ENCODE assay signal across 12 mouse cellular contexts in genomic region chr7:79503656-79504250, GRCm38 (mm10). TPM values are rescaled to one million over a fixed set of nuclear protein-coding genes. Genes with fewer than 3 reads are reported as not detected.
DNase-seq lines count a peak whose midpoint lies in the region; ATAC-seq and TF ChIP-seq lines count a peak whose summit lies in the region.
"Had no signal": no experiment of that assay in that cellular context is flagged by ENCODE, and none has a peak within 500 bp of the region (broad histone marks: within the 10 kb centered on the region; RNA-seq: fewer than 3 reads in every experiment).

No protein-coding gene starts in this region.

- intact Hi-C loops in left cerebral cortex, postnatal 4 days (cut with DNase I) = no loop called here

- peaks cover 5% of the 10 kb centered on the region; the same call in 1 of the 2 replicates for H3K36me3 ChIP-seq in embryonic facial prominence, embryonic 10.5 days (replicated peaks)
- H3K36me3 ChIP-seq in hindbrain, embryonic 10.5 days = peaks cover 45% of the 10 kb centered on the region
- peaks cover 6% of the 10 kb centered on the region; the same call in 1 of the 2 replicates for H3K36me3 ChIP-seq in midbrain, embryonic 13.5 days

- peak overlapping the region; percentile 90 for H3K4me2 ChIP-seq in midbrain, embryonic 13.5 days (replicated peaks)

- H3K9me3 ChIP-seq in embryonic facial prominence, embryonic 10.5 days = no peaks in the 10 kb centered on the region
- H3K9me3 ChIP-seq in hindbrain, embryonic 10.5 days = no peaks in the 10 kb centered on the region
- H3K9me3 ChIP-seq in midbrain, embryonic 13.5 days = no peaks in the 10 kb centered on the region

- peaks cover 100% of the 10 kb centered on the region for H3K27me3 ChIP-seq in embryonic facial prominence, embryonic 10.5 days (replicated peaks; ENCODE audit: low read depth, poor library complexity, severe bottlenecking)
- peaks cover 100% of the 10 kb centered on the region for H3K27me3 ChIP-seq in hindbrain, embryonic 10.5 days (ENCODE audit: insufficient read depth, poor library complexity, severe bottlenecking)
- peaks cover 49% of the 10 kb centered on the region for H3K27me3 ChIP-seq in midbrain, embryonic 13.5 days

- TF ChIP-seq CTCF in brain, embryonic 14.5 days (IDR thresholded peaks at IDR 0.05; ENCODE audit: borderline replicate concordance, extremely low read depth, insufficient read depth, insufficient read length) = no peak

- TF ChIP-seq POLR2A in brain, embryonic 14.5 days (IDR thresholded peaks at IDR 0.05; ENCODE audit: borderline replicate concordance, extremely low read depth, insufficient read depth, insufficient read length, poor library complexity, severe bottlenecking) = no peak

- DNase-seq in brain, embryonic 14.5 days (ENCODE audit: low read depth) = peak; percentile 60
- DNase-seq in embryonic facial prominence, embryonic 10.5 days (ENCODE audit: low spot score) = no peak
- DNase-seq in hindbrain, embryonic 10.5 days (ENCODE audit: low spot score) = no peak
- no peak for DNase-seq in right cerebral cortex, postnatal 14 days
- DNase-seq in adrenal gland, postnatal 4 days (ENCODE audit: low spot score in 2 of 2) = no peak
- DNase-seq in kidney, adult 11 months = no peak
- DNase-seq in left cerebral cortex, postnatal 4 days = no peak
- DNase-seq: heart, postnatal 36 days; kidney, adult 8-10 months; retina, postnatal 1 day had no signal

- 1% methylated on average over 5 of the region's 5 CpGs for WGBS in embryonic facial prominence, embryonic 10.5 days
- WGBS in hindbrain, embryonic 10.5 days = under 1% methylated on average over 5 of the region's 5 CpGs
- WGBS in midbrain, embryonic 13.5 days = 7% methylated on average over 5 of the region's 5 CpGs

- H3K4me1 ChIP-seq in embryonic facial prominence, embryonic 10.5 days = peaks cover 50% of the 10 kb centered on the region
- peaks cover 99% of the 10 kb centered on the region for H3K4me1 ChIP-seq in hindbrain, embryonic 10.5 days (replicated peaks)
- H3K4me1 ChIP-seq in midbrain, embryonic 13.5 days (replicated peaks) = peaks cover 78% of the 10 kb centered on the region

- ATAC-seq in midbrain, embryonic 13.5 days = no peak

- H3K9ac ChIP-seq in midbrain, embryonic 13.5 days (replicated peaks) = peak overlapping the region; percentile 99
- H3K9ac ChIP-seq: liver, embryonic 14.5 days had no signal

- H3K27ac ChIP-seq in embryonic facial prominence, embryonic 10.5 days (replicated peaks) = peak overlapping the region; percentile 63; the same call in 1 of the 2 replicates
- peak overlapping the region; percentile 98 for H3K27ac ChIP-seq in hindbrain, embryonic 10.5 days
- H3K27ac ChIP-seq in midbrain, embryonic 13.5 days = peak overlapping the region; percentile 97
- H3K27ac ChIP-seq: liver, embryonic 14.5 days had no signal

- H3K4me3 ChIP-seq in embryonic facial prominence, embryonic 10.5 days = peak overlapping the region; percentile 57
- peak overlapping the region; percentile 63 for H3K4me3 ChIP-seq in hindbrain, embryonic 10.5 days
- peak overlapping the region; percentile 86 for H3K4me3 ChIP-seq in midbrain, embryonic 13.5 days (replicated peaks)

RNA-seq across cellular contexts. Expression of gene Polg, which starts 37.6 kb away (rescaled TPM):
- polyA plus RNA-seq in brain, embryonic 14.5 days (2012; rRNA removed) = 44.7 and 55.4 TPM in 2 replicates
- polyA plus RNA-seq in embryonic facial prominence, embryonic 10.5 days (2016; fragmentation: Nextera tagmentation; extraction: Ambion mirVana) = 33.4 and 37.8 TPM in 2 replicates
- polyA plus RNA-seq in hindbrain, embryonic 10.5 days (2016; fragmentation: Nextera tagmentation; extraction: Ambion mirVana) = 38.5 and 43.0 TPM in 2 replicates
- polyA plus RNA-seq in midbrain, embryonic 13.5 days (2015; fragmentation: Nextera tagmentation; extraction: Ambion mirVana) = 22.0 and 23.8 TPM in 2 replicates
- 10 to 100 TPM; 87.2 to 93.7 TPM for total RNA-seq in adrenal gland, postnatal 4 days (2021)
- 10 to 100 TPM; 75.8 to 80.6 TPM for total RNA-seq in left cerebral cortex, postnatal 4 days (2021)
